9 mouse cellular contexts compared by ENCODE assay signal in genomic region chr11:50744971-50745370, GRCm38 (mm10).
A peak's percentile ranks its signal among the peaks of the same experiment; 100 is the strongest.
DNase-seq lines count a peak whose midpoint lies in the region; ATAC-seq and TF ChIP-seq lines count a peak whose summit lies in the region.
"Had no signal": no experiment of that assay in that cellular context is flagged by ENCODE, and none has a peak within 500 bp of the region (broad histone marks: within the 10 kb centered on the region; RNA-seq: fewer than 3 reads in every experiment).

No protein-coding gene starts in this region.

- no peak overlapping the region for H3K27ac ChIP-seq in hindbrain, postnatal 0 days
- no peak overlapping the region for H3K27ac ChIP-seq in hindbrain, embryonic 11.5 days (ENCODE audit: low read depth, low read length)

- H3K4me2 ChIP-seq in hindbrain, postnatal 0 days (ENCODE audit: low read depth, low read length) = no peak overlapping the region
- H3K4me2 ChIP-seq in hindbrain, embryonic 11.5 days (replicated peaks; ENCODE audit: low read depth, low read length) = no peak overlapping the region

- H3K4me1 ChIP-seq in hindbrain, postnatal 0 days (ENCODE audit: insufficient read depth, low read length) = no peaks in the 10 kb centered on the region
- no peaks in the 10 kb centered on the region for H3K4me1 ChIP-seq in hindbrain, embryonic 11.5 days (replicated peaks; ENCODE audit: control insufficient read depth, insufficient read depth, low read length)

- ATAC-seq in hindbrain, postnatal 0 days = peak; percentile 73
- no peak for ATAC-seq in hindbrain, embryonic 11.5 days (ENCODE audit: low FRiP score)
- peak; percentile 72 for ATAC-seq in frontal cortex, adult (ENCODE audit: low TSS enrichment)
- no peak for ATAC-seq in megakaryocyte progenitor cell, adult 5-6 weeks (replicated peaks; ENCODE audit: poor library complexity)
- ATAC-seq in inflammation-experienced regulatory T-cells, adult 6 months = no peak

- no peaks in the 10 kb centered on the region for H3K9me3 ChIP-seq in hindbrain, postnatal 0 days (ENCODE audit: low read length)
- no peaks in the 10 kb centered on the region for H3K9me3 ChIP-seq in hindbrain, embryonic 11.5 days (ENCODE audit: control insufficient read depth, low read length)

- no peaks in the 10 kb centered on the region for H3K36me3 ChIP-seq in hindbrain, postnatal 0 days (ENCODE audit: insufficient read depth, low read length)
- no peaks in the 10 kb centered on the region for H3K36me3 ChIP-seq in hindbrain, embryonic 11.5 days (ENCODE audit: control insufficient read depth, insufficient read depth, low read length)

- no peak for TF ChIP-seq CTCF in hindbrain, postnatal 0 days (IDR thresholded peaks at IDR 0.05; ENCODE audit: low read depth)

- DNase-seq in hindbrain, postnatal 0 days (ENCODE audit: low spot score) = peak; percentile 42
- DNase-seq in hindbrain, embryonic 11.5 days (ENCODE audit: low spot score) = no peak
- DNase-seq in layer of hippocampus, postnatal 14 days (ENCODE audit: low spot score in 2 of 2) = peak; percentile 26 to 70
- DNase-seq in lung, postnatal 4 days = peak; percentile 55 to 80
- no peak for DNase-seq in embryo, embryonic 9.5 days (ENCODE audit: extremely low spot score)
- DNase-seq: kidney, adult 11 months had no signal

- no peak overlapping the region for H3K9ac ChIP-seq in hindbrain, postnatal 0 days (replicated peaks; ENCODE audit: low read length)
- H3K9ac ChIP-seq in hindbrain, embryonic 11.5 days (ENCODE audit: low read depth, low read length) = no peak overlapping the region

- no peaks in the 10 kb centered on the region for H3K27me3 ChIP-seq in hindbrain, postnatal 0 days (ENCODE audit: insufficient read depth, low read length)
- no peaks in the 10 kb centered on the region for H3K27me3 ChIP-seq in hindbrain, embryonic 11.5 days (ENCODE audit: control insufficient read depth, insufficient read depth, low read length)

- 42% methylated on average over 6 of the region's 6 CpGs for WGBS in hindbrain, postnatal 0 days
- WGBS in hindbrain, embryonic 11.5 days = 72% methylated on average over 6 of the region's 6 CpGs

- H3K4me3 ChIP-seq in hindbrain, postnatal 0 days (ENCODE audit: low read length) = no peak overlapping the region
- H3K4me3 ChIP-seq in hindbrain, embryonic 11.5 days (ENCODE audit: low read depth, low read length) = no peak overlapping the region

Comparison
In these comparisons a context has a peak if more than half of its experiments do, and no peak if none do; other contexts are left out.
1. ATAC-seq: peak in hindbrain, postnatal 0 days (single experiment) and frontal cortex, adult (single experiment); none in hindbrain, embryonic 11.5 days (single experiment), megakaryocyte progenitor cell, adult 5-6 weeks (single experiment) and inflammation-experienced regulatory T-cells, adult 6 months (single experiment).
2. DNase-seq: peak in hindbrain, postnatal 0 days (single experiment), layer of hippocampus, postnatal 14 days (2 of 2) and lung, postnatal 4 days (2 of 2); none in hindbrain, embryonic 11.5 days (single experiment) and embryo, embryonic 9.5 days (single experiment).